Mouse (Mus musculus): ENCODE measurements at regions not wholly inside any gene's neighbourhood (a gene's known extent, or its start where the extent isn't known, plus 50 kb on each side); places are given as distances from the start of the nearest gene placed in this dataset.

- TF ChIP-seq CTCF (IDR thresholded peaks at IDR 0.05; ENCODE audit: low read depth, low read length) (no peak), POLR2A (IDR thresholded peaks at IDR 0.05; ENCODE audit: extremely low read depth, insufficient read depth, low read length) (no peak)
These were observed 154.0 kb downstream of the Gm10192 start for GRCm38 (mm10) chr4:97028938-97029337.

All from liver, adult 2 months (tissue).